Mouse (Mus musculus): ENCODE measurements around the gene Pear1.

GRCm38 (mm10) chr3:87778283-87778682 lies 45.8 kb downstream of the Pear1 start:
- TF ChIP-seq CTCF (conservative IDR thresholded peaks at IDR 0.05 in 1 of 2, IDR thresholded peaks at IDR 0.05 in 1 of 2; ENCODE audit: low read depth in 2 of 2, low read length in 2 of 2) (no peak), POLR2A (IDR thresholded peaks at IDR 0.05; ENCODE audit: low read depth, low read length) (no peak), E2F4 (IDR thresholded peaks at IDR 0.05; ENCODE audit: insufficient replicate concordance, low read depth, low read length) (no peak)

Data from CH12.LX (cell line).